Mouse (Mus musculus): ENCODE measurements around the gene Ralgapa2.

The Ralgapa2 gene

DNA sequence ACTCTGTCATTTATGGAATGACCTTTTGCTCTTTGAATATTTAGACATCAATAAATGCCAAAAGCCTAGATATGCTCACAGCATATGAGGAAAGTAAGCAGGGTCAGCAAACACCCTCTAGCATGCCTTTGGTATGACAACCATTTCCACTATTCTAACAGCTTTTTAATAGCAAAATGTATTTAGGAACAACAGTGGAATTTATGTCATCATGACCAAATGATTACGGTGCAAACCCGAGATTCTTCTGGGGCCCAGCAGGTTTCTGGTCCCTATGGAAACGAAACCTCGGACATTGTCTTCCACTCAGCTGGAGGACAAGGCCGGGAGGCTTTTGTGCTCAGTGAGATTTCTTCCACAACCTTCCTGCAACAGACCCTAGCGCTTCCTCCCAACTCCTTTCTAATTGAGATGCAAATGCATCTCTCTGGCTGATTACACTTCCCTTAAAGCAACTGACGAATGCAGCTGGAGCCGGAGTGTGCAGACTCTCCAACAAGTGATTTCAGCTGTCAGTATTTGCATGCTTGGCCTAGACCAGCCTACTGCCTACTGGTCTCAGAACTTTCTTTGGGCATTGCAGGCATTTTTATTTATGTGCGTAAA lies 209.9 kb downstream of the Ralgapa2 start:
- no peak for DNase-seq (ENCODE audit: low spot score)

DNA sequence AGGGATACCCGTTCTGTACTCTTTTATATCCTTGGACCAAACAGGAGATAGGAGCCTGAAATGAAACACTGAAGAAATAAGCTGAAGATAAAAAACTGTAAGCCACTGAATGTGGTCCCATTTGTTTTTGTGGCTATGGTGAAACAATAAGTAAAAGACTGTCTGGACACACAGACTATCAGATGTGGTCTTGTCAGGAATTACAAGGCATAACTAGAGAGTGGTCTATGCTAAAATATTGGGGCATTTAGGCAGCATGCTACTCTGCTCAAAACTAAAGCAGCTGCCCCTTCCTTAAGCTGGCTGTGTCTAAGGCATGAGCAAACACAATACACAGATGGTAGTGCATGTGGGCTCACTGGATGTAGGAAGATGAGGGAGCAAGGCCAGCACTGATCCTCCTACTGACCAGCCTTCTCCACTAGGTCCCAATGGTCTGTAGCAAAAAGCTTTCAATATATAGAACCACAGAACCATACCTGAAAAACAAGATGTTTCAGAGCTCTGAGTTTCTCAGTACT lies 211.6 kb downstream of the Ralgapa2 start:
- no peak for DNase-seq (ENCODE audit: low spot score)

DNA sequence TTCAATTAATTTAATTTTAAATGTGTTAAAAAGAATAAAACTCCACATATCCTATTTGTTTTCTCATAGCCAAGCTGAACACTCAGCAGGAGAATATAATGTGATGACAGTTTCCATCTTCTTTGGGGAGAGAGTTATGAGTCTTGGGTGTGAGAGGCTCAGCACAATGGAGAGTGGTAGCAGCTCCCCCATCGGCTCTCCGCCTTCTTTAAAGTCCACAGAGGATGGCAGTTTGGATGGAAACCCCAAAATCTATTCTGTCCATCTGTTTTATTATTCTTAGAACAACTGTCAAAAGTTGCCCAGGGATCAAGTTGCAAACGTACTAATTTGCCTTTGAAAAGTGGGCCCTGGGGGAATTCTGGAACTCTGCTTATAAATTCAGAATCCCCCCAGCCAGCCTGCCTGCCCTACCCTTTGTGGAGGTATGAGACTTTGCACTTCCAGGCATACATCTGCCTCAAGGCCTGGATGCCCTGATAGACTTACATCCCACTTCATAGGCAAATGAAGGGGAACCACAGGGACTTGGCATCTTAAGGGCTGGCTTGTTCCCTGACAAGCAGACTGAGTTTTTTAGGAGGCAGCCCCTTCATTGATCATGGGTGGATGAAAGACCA lies 212.2 kb downstream of the Ralgapa2 start:
- DNase-seq (ENCODE audit: low spot score), result no peak

DNA sequence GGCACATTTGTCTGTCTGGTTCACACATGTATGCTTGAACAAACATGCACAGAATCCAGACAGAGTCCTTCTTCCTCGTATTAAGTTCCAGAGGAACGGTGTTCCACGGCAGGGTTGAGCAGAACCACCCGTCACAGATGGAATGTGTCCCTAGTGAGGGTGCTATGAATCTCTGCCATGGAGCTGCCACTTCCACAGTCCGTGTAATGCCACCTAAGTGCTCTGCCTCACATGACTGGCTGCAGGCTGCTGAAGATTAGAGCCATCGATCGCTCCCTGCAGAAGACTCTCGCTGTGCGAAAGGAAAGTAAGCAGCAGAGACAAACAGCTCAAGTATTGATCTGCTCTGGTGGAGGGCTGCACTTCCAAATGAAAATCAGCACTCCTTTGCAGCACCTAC lies 218.6 kb downstream of the Ralgapa2 start:
- no peak for DNase-seq (ENCODE audit: low spot score)

DNA sequence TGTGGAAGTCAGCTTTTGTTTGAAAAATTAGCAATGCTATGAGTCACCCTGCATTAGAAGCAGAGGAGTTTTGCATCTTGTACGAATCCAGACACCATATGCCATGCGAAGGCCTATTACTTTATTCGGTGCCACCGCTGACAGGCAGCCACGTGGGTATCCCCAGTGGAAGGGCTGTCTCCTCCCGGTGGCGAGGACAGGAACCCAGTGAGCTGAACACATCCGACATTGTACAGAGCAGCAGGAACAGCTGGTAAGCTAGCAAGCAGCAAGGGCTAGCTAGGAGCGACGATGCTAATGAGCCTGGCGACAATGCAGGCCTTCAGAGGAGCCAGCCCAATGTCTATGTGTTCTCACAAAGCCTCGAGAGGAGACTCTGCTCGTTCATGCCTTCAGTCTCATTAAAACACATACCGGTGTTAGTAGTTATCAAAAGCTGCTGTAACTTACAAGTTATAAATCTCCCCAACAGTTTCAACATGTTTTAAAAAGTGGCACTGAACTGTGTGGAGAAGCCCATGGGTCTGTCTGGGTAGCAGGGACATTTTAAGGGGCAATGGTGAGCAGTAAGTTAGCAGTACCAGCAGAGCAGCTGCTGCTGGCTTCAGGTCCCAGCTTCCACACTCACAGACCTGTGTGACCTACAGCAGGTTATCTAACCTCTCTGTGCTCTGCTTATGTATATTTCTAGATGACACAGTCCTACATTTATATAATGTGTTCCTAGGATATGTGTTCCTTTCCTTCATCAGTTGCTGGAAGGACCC lies 221.1 kb downstream of the Ralgapa2 start:
- no peak for DNase-seq (ENCODE audit: low spot score)

DNA sequence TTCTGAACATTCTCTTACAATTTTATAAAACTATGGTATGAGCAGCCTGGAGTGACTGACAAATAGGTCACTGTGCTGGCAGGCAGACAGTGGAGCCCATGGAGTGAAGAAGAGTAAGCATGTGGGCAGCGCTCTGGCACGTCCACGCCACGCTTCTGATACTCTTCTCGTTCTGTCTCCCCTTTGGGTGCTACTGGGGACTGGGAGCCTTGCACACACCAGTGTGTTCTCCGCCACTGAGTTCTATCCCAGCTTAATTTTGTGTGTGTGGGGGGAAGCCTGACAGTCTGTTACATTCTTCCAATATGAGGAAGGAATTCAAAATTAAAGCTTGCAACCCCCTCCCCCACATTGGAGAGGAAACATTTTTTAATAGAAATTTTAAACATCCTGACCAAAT lies 221.8 kb downstream of the Ralgapa2 start:
- no peak for DNase-seq (ENCODE audit: low spot score)

DNA sequence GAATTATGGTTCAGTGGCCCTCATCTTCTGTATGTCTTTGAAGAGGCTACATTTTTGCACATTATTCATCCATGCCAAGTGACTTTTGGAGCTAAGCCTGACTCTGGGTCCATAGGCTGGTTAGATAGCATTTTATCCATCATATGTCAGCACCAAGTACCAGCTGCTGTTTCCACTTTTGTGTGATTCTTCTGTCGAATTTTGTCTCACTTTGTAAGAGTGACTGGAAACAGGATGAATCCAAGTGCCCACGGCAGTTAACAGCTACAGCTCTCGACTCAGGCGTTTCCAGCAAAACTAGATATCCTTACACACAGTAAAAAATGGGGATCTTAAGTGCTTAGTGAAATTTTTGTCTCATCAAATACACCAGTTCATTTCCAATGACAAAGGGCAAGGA lies 222.8 kb downstream of the Ralgapa2 start:
- no peak for DNase-seq (ENCODE audit: low spot score)

DNA sequence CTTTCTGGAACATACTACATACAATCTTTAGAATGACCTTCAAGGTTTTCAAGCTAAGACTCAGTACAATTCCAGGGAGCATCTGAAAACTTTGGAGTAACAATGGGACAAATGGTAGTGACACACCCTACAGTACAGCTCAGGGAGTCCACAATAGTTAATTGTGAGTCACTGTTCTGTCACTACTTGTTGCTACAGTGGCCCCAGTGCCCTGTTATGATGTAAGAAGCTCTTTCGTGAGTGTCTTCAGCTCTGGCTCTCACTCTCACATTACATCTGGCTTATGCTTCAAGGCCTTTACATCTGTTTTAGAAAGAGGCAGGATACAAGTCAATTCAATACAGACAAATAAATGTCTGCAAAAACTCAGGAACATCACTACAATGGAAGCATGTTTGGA lies 223.8 kb downstream of the Ralgapa2 start:
- DNase-seq (ENCODE audit: low spot score), result no peak

DNA sequence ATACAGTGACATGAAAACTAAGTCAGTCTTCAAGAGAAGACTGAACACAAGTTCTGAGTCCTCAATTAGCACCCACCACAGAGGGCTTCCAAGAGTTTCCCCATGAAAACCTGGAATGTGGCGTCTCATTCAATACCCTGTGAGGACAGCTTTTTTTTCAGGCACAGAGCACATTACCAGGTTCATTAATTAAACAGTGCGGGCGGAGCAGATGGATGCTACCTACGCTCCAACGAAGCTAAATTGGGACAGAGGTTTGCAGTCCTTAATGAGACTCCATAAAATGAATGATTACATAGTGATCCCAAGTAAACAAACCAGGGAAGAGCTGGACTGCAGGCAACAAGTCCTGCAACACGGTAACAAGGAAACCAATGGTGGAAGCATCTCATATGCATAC lies 224.6 kb downstream of the Ralgapa2 start:
- no peak for DNase-seq (ENCODE audit: low spot score)

DNA sequence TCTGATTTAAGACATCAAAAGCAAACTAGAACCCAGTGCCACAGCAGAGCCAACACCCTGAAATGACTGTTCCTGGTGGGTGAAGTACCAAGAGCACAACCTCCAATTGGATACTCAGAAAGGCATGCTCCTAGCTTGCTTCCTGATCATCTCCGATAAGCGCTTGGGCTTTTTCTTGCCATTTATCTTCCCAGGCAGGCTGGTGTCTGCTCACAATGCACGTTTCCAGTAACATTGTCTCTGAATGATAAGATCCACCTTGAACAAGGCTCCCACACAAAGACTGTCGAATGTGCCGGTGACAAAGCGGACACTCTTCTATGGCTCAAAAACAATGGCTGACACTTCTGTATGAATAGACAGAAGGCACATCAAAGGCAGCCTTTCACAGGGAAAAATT lies 230.8 kb downstream of the Ralgapa2 start:
- no peak for DNase-seq (ENCODE audit: low spot score)

DNA sequence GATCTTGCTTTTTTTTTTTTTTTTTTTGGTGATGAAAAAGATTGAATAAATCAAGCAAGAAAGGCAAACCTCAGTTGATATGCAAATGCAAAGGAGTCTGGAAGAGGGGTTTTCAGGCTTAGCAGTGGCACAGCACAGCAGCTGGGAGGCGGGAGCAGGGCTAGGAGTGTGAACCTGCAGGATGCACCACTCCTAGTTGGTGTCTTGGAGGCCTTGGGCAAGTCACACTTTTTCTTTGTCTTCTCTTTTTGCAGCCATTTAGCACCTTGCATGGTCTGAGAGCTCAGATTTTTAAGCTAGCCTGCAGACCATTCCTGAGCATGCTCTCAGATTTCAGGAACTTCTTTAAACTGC lies 231.2 kb downstream of the Ralgapa2 start:
- no peak for DNase-seq (ENCODE audit: low spot score)

DNA sequence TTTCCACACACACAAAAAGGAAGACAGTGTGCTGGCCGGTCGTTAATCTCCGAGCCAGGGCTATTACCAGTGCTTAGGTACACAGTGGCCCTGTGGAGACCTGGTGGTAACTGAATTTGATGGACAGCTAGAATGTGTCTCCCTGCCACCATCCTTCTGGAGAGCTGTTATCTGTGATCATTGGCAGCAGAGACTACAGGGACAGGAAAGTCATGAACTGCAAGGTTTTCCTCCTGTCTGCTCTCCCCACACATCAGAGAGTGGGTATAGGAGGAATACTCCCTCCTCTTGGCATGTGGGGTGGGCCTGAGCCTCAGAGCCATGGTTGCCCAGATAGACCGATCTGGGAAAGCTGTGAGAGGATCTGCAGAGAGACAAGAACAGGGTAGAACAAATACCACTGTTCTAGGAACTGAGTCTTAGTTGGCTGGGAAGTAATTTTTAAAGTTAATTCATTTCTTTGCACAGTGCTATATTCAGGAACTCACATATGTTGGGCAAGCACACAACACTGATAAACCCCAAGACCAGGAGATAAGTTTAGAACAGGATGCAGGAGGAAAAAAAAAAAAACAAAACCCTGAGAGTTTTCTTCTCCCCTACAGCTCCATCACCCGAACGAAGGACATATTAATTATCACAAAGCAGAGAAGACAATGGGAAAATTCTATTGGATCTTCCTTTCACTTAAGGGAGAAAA lies 231.8 kb downstream of the Ralgapa2 start:
- no peak for DNase-seq (ENCODE audit: low spot score)

DNA sequence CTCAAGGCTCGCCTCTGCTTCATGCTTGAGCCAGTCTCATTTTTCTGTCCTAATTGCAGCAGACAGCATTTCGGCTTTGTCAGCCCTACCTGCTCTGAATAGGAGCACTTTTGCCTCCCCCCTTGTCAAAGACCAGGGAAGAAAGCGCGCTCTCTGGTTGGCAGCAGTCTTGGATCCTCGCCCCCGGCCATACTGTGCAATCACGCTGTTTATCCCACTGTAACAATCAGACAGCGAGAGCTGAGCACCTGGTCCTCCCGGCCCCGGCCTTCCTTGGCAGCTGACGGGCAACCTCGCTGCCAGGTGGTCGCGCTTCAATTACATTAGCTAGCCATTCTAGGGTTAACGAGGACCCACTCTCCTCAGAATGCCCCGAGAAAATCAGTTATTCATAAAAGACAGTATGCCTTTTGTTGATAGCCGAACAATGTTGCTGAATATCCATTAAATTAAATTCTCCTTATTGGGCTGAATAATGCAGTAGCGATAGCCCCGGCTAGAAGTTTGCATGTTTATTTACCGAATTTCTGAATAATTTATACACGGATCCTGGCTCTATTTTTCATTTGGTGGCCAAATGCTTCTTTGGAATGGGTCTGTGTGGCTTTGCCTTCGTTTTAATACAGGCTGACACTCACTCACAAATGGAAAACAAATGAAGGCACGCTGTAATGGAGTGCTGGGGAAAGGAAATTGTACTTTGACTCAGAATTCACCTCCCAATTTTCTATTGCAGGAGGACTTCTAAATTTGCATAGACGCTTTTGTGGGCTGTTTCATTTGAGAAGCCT lies 232.5 kb downstream of the Ralgapa2 start:
- no peak for DNase-seq (ENCODE audit: low spot score)

DNA sequence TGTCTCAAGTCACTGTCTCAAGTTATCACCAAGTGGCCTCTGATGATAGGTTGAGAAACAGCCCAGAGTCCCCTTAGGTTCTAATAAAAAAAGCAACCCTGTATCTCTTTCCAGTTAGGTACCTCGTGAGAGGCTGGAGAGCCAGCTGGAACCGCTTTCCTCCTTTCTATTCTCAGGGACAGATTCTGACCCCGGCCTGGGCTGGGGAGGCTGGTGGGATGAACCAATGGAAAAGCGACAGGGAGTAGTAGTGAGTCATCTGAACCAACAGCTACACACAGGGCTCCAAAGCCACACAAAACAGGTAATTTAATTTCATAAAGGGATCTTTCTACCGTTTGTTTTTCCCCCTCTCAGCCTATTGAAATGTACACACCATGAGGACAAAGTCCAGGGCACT lies 233.8 kb downstream of the Ralgapa2 start:
- no peak for DNase-seq (ENCODE audit: low spot score)

DNA sequence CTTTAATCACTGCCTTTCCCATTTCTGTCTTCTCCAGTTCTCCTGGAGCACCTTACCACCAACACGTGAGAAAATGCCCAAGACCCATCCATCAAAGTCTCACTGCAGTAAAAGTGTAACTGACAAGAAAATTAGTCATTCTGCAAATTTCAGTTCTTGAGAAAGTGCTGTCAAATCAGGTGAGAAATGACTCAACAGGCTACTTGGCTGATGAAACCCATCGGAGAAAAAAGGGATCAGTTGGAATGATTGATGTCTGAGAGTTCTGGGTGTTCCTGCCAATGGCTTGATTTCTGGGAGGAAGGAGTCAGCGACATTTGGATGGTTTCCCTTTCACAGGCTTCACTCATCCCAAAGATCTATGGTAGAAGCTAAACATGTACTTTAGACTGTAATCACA lies 245.6 kb downstream of the Ralgapa2 start:
- no peak for DNase-seq (ENCODE audit: low spot score)

DNA sequence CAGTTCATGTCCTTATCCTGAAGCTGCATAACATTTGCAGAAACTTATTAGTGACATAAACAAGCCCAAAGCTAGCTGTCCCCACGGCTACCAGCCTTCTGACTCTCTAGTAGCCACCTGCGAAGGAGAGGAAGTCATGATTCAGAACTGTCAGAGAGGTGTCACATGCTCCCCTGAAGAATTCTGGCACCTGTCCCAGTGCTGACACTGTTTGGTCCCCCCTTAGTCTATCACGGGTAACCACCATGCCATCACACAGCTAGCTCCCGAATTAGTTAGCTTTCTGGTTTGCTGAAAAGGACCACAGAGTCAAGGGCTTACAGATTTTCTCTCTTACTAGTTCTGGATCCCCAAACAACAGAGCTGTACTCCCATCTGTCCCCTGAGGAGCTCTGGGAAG lies 247.1 kb downstream of the Ralgapa2 start:
- no peak for DNase-seq (ENCODE audit: low spot score)

DNA sequence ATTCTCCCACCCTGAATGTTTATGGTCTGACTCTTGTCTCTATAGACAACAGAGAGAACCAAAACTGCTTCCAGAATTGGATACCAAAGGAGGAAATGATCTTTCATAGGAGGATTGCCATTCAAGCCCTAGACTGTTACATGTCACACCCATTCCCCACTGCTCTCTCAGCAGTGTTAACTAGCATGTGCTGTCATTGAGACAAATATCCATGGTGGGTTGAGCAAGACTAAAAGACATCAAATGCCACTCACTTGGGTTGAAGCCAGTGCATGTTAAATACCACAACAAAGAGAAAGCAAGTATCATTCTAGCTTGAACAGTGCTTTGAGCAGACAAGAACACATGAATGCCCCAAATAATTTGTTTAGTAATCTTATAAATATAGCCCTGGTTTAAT lies 249.2 kb downstream of the Ralgapa2 start:
- DNase-seq (ENCODE audit: low spot score), result no peak

DNA sequence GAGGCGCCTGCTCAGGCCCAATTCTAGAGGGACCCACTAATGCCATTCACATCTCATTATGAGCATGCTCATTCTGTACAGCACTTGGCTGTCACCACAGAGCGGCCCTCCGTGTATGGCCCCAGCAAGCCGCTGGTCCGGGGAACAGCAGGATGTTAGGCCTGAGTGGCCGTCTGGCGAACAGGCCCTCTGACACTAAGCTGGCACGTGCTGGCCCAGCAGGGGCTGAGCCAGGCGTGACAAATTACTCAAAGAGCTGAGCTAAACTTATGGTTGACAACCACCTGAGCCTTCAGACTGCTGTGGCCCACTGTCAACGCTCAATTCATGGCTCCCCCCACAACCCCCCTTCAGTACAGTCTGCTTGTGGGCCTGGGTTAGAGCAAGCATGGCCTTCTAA lies 249.9 kb downstream of the Ralgapa2 start:
- DNase-seq (ENCODE audit: low spot score), result no peak

DNA sequence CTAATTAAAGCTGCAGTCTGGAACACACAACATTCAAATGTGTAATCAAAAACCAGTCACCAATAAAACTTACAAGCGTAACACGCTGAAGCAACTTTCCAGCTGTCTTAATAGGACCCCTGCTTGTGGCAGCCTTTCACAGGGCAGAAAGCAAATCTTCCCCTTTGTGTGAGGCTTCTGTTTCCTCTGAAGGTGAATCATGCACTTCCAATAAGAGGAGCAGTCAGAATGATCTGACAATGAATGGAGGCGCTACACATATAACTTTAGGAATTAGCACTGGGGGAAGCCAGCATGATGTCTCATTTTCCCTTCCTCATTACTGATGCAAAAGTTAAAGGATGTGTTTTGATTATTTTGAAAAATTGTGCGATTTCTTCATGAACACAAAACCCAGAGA lies 251.0 kb downstream of the Ralgapa2 start:
- no peak for DNase-seq (ENCODE audit: low spot score)

DNA sequence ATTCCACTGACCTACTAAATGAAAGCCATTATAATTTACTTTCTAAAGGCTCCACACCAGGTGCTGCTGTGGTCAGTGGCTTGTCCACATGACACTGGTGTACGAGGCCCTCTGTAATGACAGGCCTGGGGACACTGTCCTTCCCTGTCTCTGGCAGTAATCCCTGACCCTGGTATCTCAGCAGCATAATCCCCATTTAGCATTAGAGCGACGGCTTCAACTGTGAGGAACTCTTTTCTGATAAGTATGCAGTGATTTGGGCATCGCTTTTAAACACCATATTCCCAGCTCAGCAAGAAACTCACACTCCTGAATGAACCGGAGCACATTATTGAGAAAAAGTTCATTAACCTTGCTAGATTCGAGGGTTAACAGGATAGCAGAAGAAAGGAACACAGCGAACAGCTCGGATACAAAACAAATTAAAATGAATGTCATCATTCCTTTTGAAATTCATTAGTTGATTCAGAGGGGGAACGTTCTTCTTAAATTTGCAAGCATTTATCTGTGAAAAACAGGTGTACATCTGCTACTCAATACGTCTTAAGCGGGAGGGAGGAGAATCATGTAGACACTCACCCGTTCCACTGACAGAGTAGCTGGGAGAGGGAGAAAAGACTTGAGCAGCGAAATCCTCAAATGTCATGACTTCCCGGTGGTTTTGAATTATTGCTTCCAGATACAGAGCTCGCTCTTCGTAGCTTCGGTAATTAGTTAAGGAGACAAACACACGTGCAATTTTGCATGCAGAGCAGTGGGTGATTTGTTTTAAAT lies 252.2 kb downstream of the Ralgapa2 start:
- no peak for DNase-seq (ENCODE audit: low spot score)

DNA sequence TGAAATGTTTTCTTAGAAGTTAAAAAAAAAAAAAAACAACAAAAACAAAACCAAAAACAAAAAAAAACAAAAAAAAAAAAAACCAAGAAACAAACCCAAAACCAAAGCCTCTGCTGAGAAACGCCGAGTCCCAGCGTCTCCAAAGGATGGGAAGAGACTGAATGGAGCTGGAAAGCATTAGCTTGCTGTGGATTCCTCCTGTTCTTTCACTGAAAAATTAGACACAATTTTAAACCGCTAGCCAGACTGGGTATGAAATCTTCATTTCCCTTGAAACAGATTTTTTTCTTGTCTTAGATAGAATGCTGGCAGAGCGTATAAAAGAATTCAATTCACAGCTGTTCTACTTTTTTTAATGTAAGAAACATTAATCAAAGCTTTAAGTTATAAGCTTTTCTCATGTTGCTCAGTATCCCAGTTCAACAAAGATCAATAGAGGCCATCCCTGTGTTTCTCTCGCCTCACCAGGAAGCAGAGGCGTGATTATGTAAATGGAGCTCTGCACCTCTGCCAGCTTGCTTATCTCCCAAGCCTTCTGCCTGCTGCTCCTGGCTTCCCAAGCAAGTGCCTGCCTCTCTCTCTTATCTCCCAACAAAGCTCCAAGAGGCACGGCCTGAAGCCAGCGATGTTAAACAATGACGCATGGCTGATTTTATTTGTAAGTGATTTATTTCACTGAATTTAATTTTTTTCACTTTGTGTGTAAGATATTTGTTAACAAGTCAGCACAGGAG lies 253.2 kb downstream of the Ralgapa2 start:
- no peak for DNase-seq (ENCODE audit: low spot score)

All from urinary bladder, postnatal 10 days (tissue).